ENCODE assay signal across 9 mouse cellular contexts in the genomic region with DNA sequence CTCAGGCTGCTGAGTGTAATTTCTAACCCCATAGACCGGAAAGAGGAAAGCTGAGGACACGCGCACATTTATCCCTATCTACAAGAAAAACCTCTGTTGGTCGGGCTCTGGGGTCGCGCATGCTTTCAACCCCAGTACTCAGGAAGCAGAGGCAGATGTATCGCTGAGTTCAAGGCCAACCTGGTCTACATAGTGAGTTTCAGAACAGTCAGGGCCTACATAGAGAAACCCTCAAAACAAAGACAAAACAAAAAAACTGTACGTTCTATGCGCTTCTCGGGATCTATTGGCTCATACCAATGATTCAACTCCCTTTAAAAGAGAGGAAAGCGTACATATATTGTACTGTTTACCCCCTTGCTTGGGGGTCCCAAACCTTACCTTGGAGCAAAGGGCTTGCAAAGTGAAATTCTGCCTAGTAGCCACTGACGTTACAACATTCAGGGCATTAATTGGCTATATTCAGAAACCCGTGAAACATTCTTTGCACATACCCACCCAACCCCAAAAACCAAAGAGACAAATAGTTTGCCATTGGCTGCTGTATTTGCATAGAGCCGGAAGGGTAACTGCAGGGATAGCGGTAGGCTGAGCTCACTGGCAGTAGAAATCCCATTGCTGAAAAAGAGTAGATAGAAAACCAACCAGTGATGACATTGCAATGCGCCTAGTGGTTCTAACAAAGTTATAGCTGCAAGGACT. TPM values are rescaled to one million over a fixed set of nuclear protein-coding genes. Genes with fewer than 3 reads are reported as not detected.
A peak's percentile ranks its signal among the peaks of the same experiment; 100 is the strongest.
DNase-seq lines count a peak whose midpoint lies in the region; ATAC-seq and TF ChIP-seq lines count a peak whose summit lies in the region.
"Had no signal": no experiment of that assay in that cellular context is flagged by ENCODE, and none has a peak within 500 bp of the region (broad histone marks: within the 10 kb centered on the region; RNA-seq: fewer than 3 reads in every experiment).

No protein-coding gene starts in this region.

- WGBS in forebrain, embryonic 14.5 days: 46% methylated on average over 16 of the region's 16 CpGs
- 45% methylated on average over 16 of the region's 16 CpGs for WGBS in liver, embryonic 16.5 days (ENCODE audit: insufficient replicate concordance)

- peaks cover 7% of the 10 kb centered on the region for H3K79me2 ChIP-seq in CH12.LX (replicated peaks; ENCODE audit: control insufficient read depth, extremely low read depth, insufficient read depth, poor library complexity, severe bottlenecking)

- peak overlapping the region; percentile 42 to 71 (median 67) for H3K4me3 ChIP-seq in CH12.LX (replicated peaks in 1 of 3; ENCODE audit: low read depth in 2 of 3, low read length in 2 of 3, poor library complexity in 1 of 3)
- H3K4me3 ChIP-seq in forebrain, embryonic 14.5 days (ENCODE audit: low read depth, low read length): peak overlapping the region; percentile 61
- peak overlapping the region; percentile 89 for H3K4me3 ChIP-seq in liver, embryonic 16.5 days (ENCODE audit: low read depth, low read length)

- no peak; the same call in 1 of the 2 replicates for TF ChIP-seq EP300 in CH12.LX (IDR thresholded peaks at IDR 0.05; ENCODE audit: low read length)

- H3K27ac ChIP-seq in CH12.LX (ENCODE audit: insufficient read depth, low read depth): peak overlapping the region; percentile 87
- H3K27ac ChIP-seq in forebrain, embryonic 14.5 days (ENCODE audit: low read depth, low read length): peak overlapping the region; percentile 65
- peak overlapping the region; percentile 27; the same call in 1 of the 2 replicates for H3K27ac ChIP-seq in liver, embryonic 16.5 days (ENCODE audit: low read length)

- H3K9ac ChIP-seq in CH12.LX (ENCODE audit: insufficient read depth, low read depth): peak overlapping the region; percentile 81
- H3K9ac ChIP-seq in forebrain, embryonic 14.5 days (ENCODE audit: low read length): peak overlapping the region; percentile 40
- H3K9ac ChIP-seq in liver, embryonic 16.5 days (ENCODE audit: low read depth, low read length): peak overlapping the region; percentile 46

- TF ChIP-seq CTCF in CH12.LX (conservative IDR thresholded peaks at IDR 0.05 in 1 of 2, IDR thresholded peaks at IDR 0.05 in 1 of 2; ENCODE audit: low read depth in 2 of 2, low read length in 2 of 2): no peak

- dilution Hi-C loops in CH12.LX (cut with MboI; ENCODE audit: extremely low pct_ligation_motif_present, extremely low pct_unique_long_range_greater_than_20kb, low sequenced_read_pairs): no loop called here

- peaks cover 19 to 44% of the 10 kb centered on the region in 2 experiments for H3K36me3 ChIP-seq in CH12.LX (replicated peaks in 1 of 2; ENCODE audit: control insufficient read depth in 1 of 2, insufficient read depth in 1 of 2, low read length in 1 of 2)
- peaks cover 15% of the 10 kb centered on the region for H3K36me3 ChIP-seq in forebrain, embryonic 14.5 days (ENCODE audit: control insufficient read depth, insufficient read depth, low read length)
- no peaks in the 10 kb centered on the region for H3K36me3 ChIP-seq in liver, embryonic 16.5 days (ENCODE audit: control insufficient read depth, insufficient read depth)

- no peaks in the 10 kb centered on the region for H3K27me3 ChIP-seq in CH12.LX (replicated peaks)
- H3K27me3 ChIP-seq in forebrain, embryonic 14.5 days (replicated peaks; ENCODE audit: control insufficient read depth, insufficient read depth, low read length): no peaks in the 10 kb centered on the region
- H3K27me3 ChIP-seq in liver, embryonic 16.5 days (ENCODE audit: control insufficient read depth, insufficient read depth, low read depth, low read length): no peaks in the 10 kb centered on the region

- peaks cover 3 to 43% of the 10 kb centered on the region in 2 experiments; a peak in 3 of 4 replicates for H3K4me1 ChIP-seq in CH12.LX (ENCODE audit: control insufficient read depth in 1 of 2, insufficient read depth in 2 of 2)
- peaks cover 4% of the 10 kb centered on the region; the same call in 1 of the 2 replicates for H3K4me1 ChIP-seq in forebrain, embryonic 14.5 days (ENCODE audit: control insufficient read depth, insufficient read depth, low read length)
- H3K4me1 ChIP-seq in liver, embryonic 16.5 days (ENCODE audit: control insufficient read depth, low read depth, low read length): peaks cover 19% of the 10 kb centered on the region

- ATAC-seq in forebrain, embryonic 14.5 days: no peak
- ATAC-seq in liver, embryonic 16.5 days (ENCODE audit: low read depth): no peak

- TF ChIP-seq POLR2A in CH12.LX (IDR thresholded peaks at IDR 0.05; ENCODE audit: low read depth, low read length): peak; percentile 39; the same call in 1 of the 2 replicates

- DNase-seq in heart, adult 11 months: peak; percentile 92
- no peak for DNase-seq in heart, adult 9 months (ENCODE audit: low spot score in 2 of 2)
- DNase-seq in CH12.LX (ENCODE audit: extremely low read depth): peak; percentile 92
- DNase-seq in forebrain, embryonic 14.5 days (ENCODE audit: low spot score): no peak
- no peak for DNase-seq in right cerebral cortex, postnatal 4 days
- no peak for DNase-seq in cerebellum, postnatal 14 days
- DNase-seq in cerebellum, adult 11 months: no peak

- TF ChIP-seq RAD21 in CH12.LX (IDR thresholded peaks at IDR 0.05; ENCODE audit: low read depth, low read length): no peak

- H3K4me2 ChIP-seq in CH12.LX (ENCODE audit: insufficient read depth, low read depth, poor library complexity, severe bottlenecking): peak overlapping the region; percentile 68
- peak overlapping the region; percentile 46 for H3K4me2 ChIP-seq in forebrain, embryonic 14.5 days (ENCODE audit: low read length)
- H3K4me2 ChIP-seq in liver, embryonic 16.5 days (ENCODE audit: low read depth, low read length): peak overlapping the region; percentile 77

- no peaks in the 10 kb centered on the region for H3K9me3 ChIP-seq in CH12.LX (replicated peaks; ENCODE audit: low read length)
- no peaks in the 10 kb centered on the region for H3K9me3 ChIP-seq in forebrain, embryonic 14.5 days (replicated peaks; ENCODE audit: control insufficient read depth, low read length)
- no peaks in the 10 kb centered on the region for H3K9me3 ChIP-seq in liver, embryonic 16.5 days (replicated peaks; ENCODE audit: control insufficient read depth, low read length)

- in situ Hi-C loops in CH12.LX (cut with MboI; ENCODE audit: low pct_ligation_motif_present, low pct_unique_long_range_greater_than_20kb, low sequenced_read_pairs): no loop called here

TF ChIP-seq in CH12.LX, 34 proteins besides CTCF, POLR2A, EP300 and RAD21 (continues in another document):
- TF ChIP-seq KAT2A (IDR thresholded peaks at IDR 0.05; ENCODE audit: insufficient replicate concordance, low read length): no peak
- TF ChIP-seq JUND (conservative IDR thresholded peaks at IDR 0.05; ENCODE audit: low read depth, low read length): peak; percentile 20; the same call in 1 of the 2 replicates
- peak; percentile 80 for TF ChIP-seq TBP (conservative IDR thresholded peaks at IDR 0.05; ENCODE audit: low read depth, low read length)
- no peak for TF ChIP-seq POLR2AphosphoS2 (IDR thresholded peaks at IDR 0.05; ENCODE audit: low read depth, low read length)
- TF ChIP-seq CHD2 (IDR thresholded peaks at IDR 0.05; ENCODE audit: low read length): peak; percentile 91
- TF ChIP-seq SMC3 (IDR thresholded peaks at IDR 0.05; ENCODE audit: low read depth, low read length): no peak
- 0 out of 2 replicates have a peak, but pooled peaks have one; percentile 40 for TF ChIP-seq ELF1 (IDR thresholded peaks at IDR 0.05; ENCODE audit: low read depth, low read length)
- TF ChIP-seq MYC (IDR thresholded peaks at IDR 0.05; ENCODE audit: low read depth, low read length): 0 out of 2 replicates have a peak, but pooled peaks have one; percentile 10
- TF ChIP-seq TCF12 (IDR thresholded peaks at IDR 0.05; ENCODE audit: low read depth, low read length): 0 out of 2 replicates have a peak, but pooled peaks have one; percentile 21
- no peak for TF ChIP-seq ZKSCAN1 (IDR thresholded peaks at IDR 0.05; ENCODE audit: borderline replicate concordance, low read depth, low read length)
- TF ChIP-seq HCFC1 (IDR thresholded peaks at IDR 0.05; ENCODE audit: low read depth, low read length): no peak; the same call in 1 of the 2 replicates
- TF ChIP-seq ETS1 (conservative IDR thresholded peaks at IDR 0.05; ENCODE audit: low read depth, low read length): peak; percentile 43; the same call in 1 of the 2 replicates
- peak; percentile 51; the same call in 1 of the 2 replicates for TF ChIP-seq NELFE (IDR thresholded peaks at IDR 0.05; ENCODE audit: low read depth, low read length)

RNA-seq across cellular contexts. Expression of a gene that starts 0.7 kb away (rescaled TPM):
- total RNA-seq in CH12.LX (2012; rRNA removed) (31.2 and 39.4 TPM in 2 replicates), CH12.LX (2014; rRNA removed) (22.6 and 26.2 TPM in 2 replicates)
- 69.6 and 85.5 TPM in 2 replicates for polyA plus RNA-seq in CH12.LX (2012; ENCODE audit: insufficient read length, low read depth)
- 69.8 and 75.8 TPM in 2 replicates for polyA plus RNA-seq in forebrain, embryonic 14.5 days (2014; fragmentation: Nextera tagmentation; extraction: Ambion mirVana)
- polyA plus RNA-seq in liver, embryonic 16.5 days (2015; fragmentation: Nextera tagmentation; extraction: Ambion mirVana): 21.2 and 22.3 TPM in 2 replicates

RNA-seq across cellular contexts. Expression of a gene that starts 1.5 kb away (rescaled TPM):
- total RNA-seq in CH12.LX (2012; rRNA removed) (0.13 TPM in 1 of 2 replicates, not detected in the other), CH12.LX (2014; rRNA removed) (not detected in 2 replicates)
- polyA plus RNA-seq in CH12.LX (2012; ENCODE audit: insufficient read length, low read depth): 0.81 TPM in 1 of 2 replicates, not detected in the other
- polyA plus RNA-seq in forebrain, embryonic 14.5 days (2014; fragmentation: Nextera tagmentation; extraction: Ambion mirVana): not detected in 2 replicates
- not detected in 2 replicates for polyA plus RNA-seq in liver, embryonic 16.5 days (2015; fragmentation: Nextera tagmentation; extraction: Ambion mirVana)
- total RNA-seq: hematopoietic stem cell, adult 5-6 weeks had no signal

RNA-seq across cellular contexts. Expression of a gene that starts 1.6 kb away (rescaled TPM):
- total RNA-seq in CH12.LX (2012; rRNA removed) (1.1 and 1.8 TPM in 2 replicates), CH12.LX (2014; rRNA removed) (0.44 and 0.47 TPM in 2 replicates)
- polyA plus RNA-seq in CH12.LX (2012; ENCODE audit: insufficient read length, low read depth): 2.0 and 2.1 TPM in 2 replicates
- 11.9 and 15.6 TPM in 2 replicates for polyA plus RNA-seq in forebrain, embryonic 14.5 days (2014; fragmentation: Nextera tagmentation; extraction: Ambion mirVana)
- polyA plus RNA-seq in liver, embryonic 16.5 days (2015; fragmentation: Nextera tagmentation; extraction: Ambion mirVana): 0.74 and 0.76 TPM in 2 replicates
- total RNA-seq: hematopoietic stem cell, adult 5-6 weeks had no signal

RNA-seq across cellular contexts. Expression of a gene that starts 12.8 kb away (rescaled TPM):
- 83.3 and 103 TPM in 2 replicates for total RNA-seq in CH12.LX (2012; rRNA removed)
- 37.4 and 37.9 TPM in 2 replicates for total RNA-seq in CH12.LX (2014; rRNA removed)
- polyA plus RNA-seq in CH12.LX (2012; ENCODE audit: insufficient read length, low read depth): 115 and 132 TPM in 2 replicates
- 42.2 and 54.2 TPM in 2 replicates for polyA plus RNA-seq in forebrain, embryonic 14.5 days (2014; fragmentation: Nextera tagmentation; extraction: Ambion mirVana)
- polyA plus RNA-seq in liver, embryonic 16.5 days (2015; fragmentation: Nextera tagmentation; extraction: Ambion mirVana): 26.4 and 28.2 TPM in 2 replicates

RNA-seq across cellular contexts. Expression of a gene that starts 16.2 kb away (rescaled TPM):
- total RNA-seq in CH12.LX (2012; rRNA removed) (1.6 and 1.9 TPM in 2 replicates), CH12.LX (2014; rRNA removed) (0.90 and 1.7 TPM in 2 replicates)
- polyA plus RNA-seq in CH12.LX (2012; ENCODE audit: insufficient read length, low read depth): 5.7 and 9.4 TPM in 2 replicates
- polyA plus RNA-seq in forebrain, embryonic 14.5 days (2014; fragmentation: Nextera tagmentation; extraction: Ambion mirVana): 2.8 and 3.2 TPM in 2 replicates
- 0.62 and 0.87 TPM in 2 replicates for polyA plus RNA-seq in liver, embryonic 16.5 days (2015; fragmentation: Nextera tagmentation; extraction: Ambion mirVana)

Comparison
In these comparisons a context has a peak if more than half of its experiments do, and no peak if none do; other contexts are left out.
1. DNase-seq: peak in heart, adult 11 months (single experiment) and CH12.LX (single experiment); none in heart, adult 9 months (0 of 2), forebrain, embryonic 14.5 days (single experiment), right cerebral cortex, postnatal 4 days (single experiment), cerebellum, postnatal 14 days (0 of 2) and cerebellum, adult 11 months (single experiment).
2. H3K27ac ChIP-seq: peak in every context shown above with its lines; median percentile 87 in CH12.LX; 65 in forebrain, embryonic 14.5 days; 27 in liver, embryonic 16.5 days.
3. Peak in every context shown above with its lines, with median percentiles within 50 percentile points of each other: H3K4me2 ChIP-seq, H3K4me3 ChIP-seq and H3K9ac ChIP-seq.